Mouse (Mus musculus) midbrain, postnatal 0 days (tissue): ENCODE results near the gene Neurog1. TPM values are rescaled to one million over a fixed set of nuclear protein-coding genes. Genes with fewer than 3 reads are reported as not detected.

Source experiments
- ATAC-seq: fragments of 200-750 bp; cut with Nextera tagmentation; 2 replicates; pipeline ENCODE4 v1.8.0; 2017; ENCODE audit warnings: moderate number of reproducible peaks, mild to moderate bottlenecking, moderate TSS enrichment, moderate library complexity; ENCODE audit not compliant: low FRiP score
- DNase-seq: peaks from one replicate; pipeline ENCODE4 v3.0.0-alpha.2; 2015; ENCODE audit warnings: low spot score
- H3K27ac ChIP-seq: fragments of 300-500 bp; sonication (generic); 2 replicates; pipeline ENCODE4 v1.5.1; 2014; ENCODE audit warnings: low read depth, mild to moderate bottlenecking, low read length, mixed read lengths
- H3K27me3 ChIP-seq: fragments of 300-500 bp; sonication (generic); 2 replicates; pipeline ENCODE4 v1.6.1; 2014; ENCODE audit warnings: low read length, control low read depth, mixed read lengths; ENCODE audit not compliant: insufficient read depth
- H3K36me3 ChIP-seq: fragments of 300-500 bp; sonication (generic); 2 replicates; pipeline ENCODE4 v1.6.1; 2014; ENCODE audit warnings: low read length, control low read depth, mixed read lengths; ENCODE audit not compliant: insufficient read depth
- H3K4me1 ChIP-seq: fragments of 300-500 bp; sonication (generic); 2 replicates; pipeline ENCODE4 v1.6.1; 2014; ENCODE audit warnings: mild to moderate bottlenecking, control low read depth, antibody characterized with exemption, low read length, mixed read lengths; ENCODE audit not compliant: insufficient read depth
- H3K4me2 ChIP-seq: fragments of 300-500 bp; sonication (generic); 2 replicates; pipeline ENCODE4 v1.6.1; 2014; ENCODE audit warnings: low read depth, mild to moderate bottlenecking, low read length, mixed read lengths; ENCODE audit not compliant: poor library complexity, severe bottlenecking
- H3K4me3 ChIP-seq: fragments of 300-500 bp; sonication (generic); 2 replicates; pipeline ENCODE4 v1.5.1; 2014; ENCODE audit warnings: low read depth, mild to moderate bottlenecking, low read length, moderate library complexity
- H3K9ac ChIP-seq: fragments of 300-500 bp; sonication (generic); replicated peaks from 2 replicates; pipeline ENCODE4 v1.6.1; 2014; ENCODE audit warnings: mild to moderate bottlenecking, low read length, moderate library complexity, mixed read lengths; ENCODE audit not compliant: poor library complexity, severe bottlenecking
- H3K9me3 ChIP-seq: fragments of 300-500 bp; sonication (generic); 2 replicates; pipeline ENCODE4 v1.6.1; 2016; ENCODE audit warnings: low read length, control low read depth
- CTCF ChIP-seq: IDR thresholded peaks from 2 replicates; pipeline ENCODE4 v1.5.1; 2016; ENCODE audit warnings: antibody characterized with exemption, mild to moderate bottlenecking
- WGBS: fragments of 180-500 bp; shearing (Covaris S2); extraction: QIAGEN DNeasy Blood & Tissue Kit; methylation state at CpG from one replicate; pipeline ENCODE4 v1.1.7; 2014; 5-methylcytosine and 5-hydroxymethylcytosine counted together
- polyA plus RNA-seq: library from polyadenylated mRNA; unstranded; fragments of >200 nt; fragmentation: Nextera tagmentation; extraction: Ambion mirVana; gene quantifications from 2 replicates; pipeline ENCODE4 v1.2.1, GENCODE M21; 2015
- total RNA-seq: library from RNA; depleted of rRNA; stranded (reverse); fragments of >200 nt; gene quantifications from 2 replicates; pipeline ENCODE4 v1.2.3, GENCODE M21; 2014

The Neurog1 gene
- total and polyA plus RNA-seq, 2 experiments from 2014 or later = not detected

- H3K9me3 ChIP-seq = no peaks in the 10 kb centered on the region
- H3K4me3 ChIP-seq = peak overlapping the region; percentile 32
- DNase-seq (peak; percentile 65), ATAC-seq (no peak; the same call in 1 of the 2 replicates)
- no peak for TF ChIP-seq CTCF
- 5% methylated on average over 50 of the region's 50 CpGs for WGBS
- peaks cover 35% of the 10 kb centered on the region for H3K27me3 ChIP-seq
- peak overlapping the region; percentile 71 for H3K4me2 ChIP-seq
- H3K27ac ChIP-seq = no peak overlapping the region
- H3K9ac ChIP-seq = 0 out of 2 replicates have a peak overlapping the region, but pooled peaks have one; percentile 50
- peaks cover 11% of the 10 kb centered on the region for H3K4me1 ChIP-seq
- H3K36me3 ChIP-seq = no peaks in the 10 kb centered on the region
Observed at GRCm38 (mm10) chr13:56221995-56222848, 29.7 kb downstream of the Neurog1 start.

- H3K4me3 ChIP-seq = peak overlapping the region; percentile 32
- no peaks in the 10 kb centered on the region for H3K36me3 ChIP-seq
- DNase-seq (peak; percentile 58), ATAC-seq (peak; percentile 76)
- H3K4me1 ChIP-seq = peaks cover 11% of the 10 kb centered on the region
- peak overlapping the region; percentile 71 for H3K4me2 ChIP-seq
- peak overlapping the region; percentile 50 for H3K9ac ChIP-seq
- WGBS = under 1% methylated on average over 46 of the region's 46 CpGs
- no peak overlapping the region for H3K27ac ChIP-seq
- no peaks in the 10 kb centered on the region for H3K9me3 ChIP-seq
- no peak for TF ChIP-seq CTCF
- H3K27me3 ChIP-seq = peaks cover 42% of the 10 kb centered on the region
Observed at GRCm38 (mm10) chr13:56221129-56221910, 30.6 kb downstream of the Neurog1 start.

- Histone ChIP-seq H3K4me3 (no peak overlapping the region), H3K9me3 (no peaks in the 10 kb centered on the region), H3K4me2 (no peak overlapping the region), H3K9ac (no peak overlapping the region), H3K36me3 (no peaks in the 10 kb centered on the region), H3K27me3 (peaks cover 31% of the 10 kb centered on the region), H3K4me1 (peaks cover 11% of the 10 kb centered on the region), H3K27ac (no peak overlapping the region)
- TF ChIP-seq CTCF = no peak
- WGBS = 70% methylated on average over 9 of the region's 9 CpGs
- DNase-seq = no peak
- no peak for ATAC-seq
Observed at GRCm38 (mm10) chr13:56219254-56219653, 32.7 kb downstream of the Neurog1 start.

- Histone ChIP-seq H3K9me3 (0 out of 2 replicates have a peak, but pooled peaks cover 1% of the 10 kb centered on the region), H3K27ac (no peak overlapping the region), H3K36me3 (no peaks in the 10 kb centered on the region), H3K4me2 (no peak overlapping the region), H3K9ac (no peak overlapping the region), H3K27me3 (peaks cover 10% of the 10 kb centered on the region; the same call in 1 of the 2 replicates), H3K4me1 (peaks cover 2% of the 10 kb centered on the region; the same call in 1 of the 2 replicates), H3K4me3 (no peak overlapping the region)
- ATAC-seq (no peak), DNase-seq (no peak)
- 11% methylated on average over 4 of the region's 4 CpGs for WGBS
- TF ChIP-seq CTCF = no peak
Observed at GRCm38 (mm10) chr13:56216090-56216489, 35.9 kb downstream of the Neurog1 start.

- peak; percentile 38; the same call in 1 of the 2 replicates for ATAC-seq
- H3K36me3 ChIP-seq = no peaks in the 10 kb centered on the region
- no peak overlapping the region for H3K4me2 ChIP-seq
- H3K4me3 ChIP-seq = no peak overlapping the region
- DNase-seq = peak; percentile 67
- TF ChIP-seq CTCF = no peak
- peaks cover 10% of the 10 kb centered on the region; the same call in 1 of the 2 replicates for H3K27me3 ChIP-seq
- 31% methylated on average over 5 of the region's 5 CpGs for WGBS
- no peak overlapping the region for H3K27ac ChIP-seq
- no peaks in the 10 kb centered on the region for H3K4me1 ChIP-seq
- H3K9ac ChIP-seq = no peak overlapping the region
- 0 out of 2 replicates have a peak, but pooled peaks cover 3% of the 10 kb centered on the region for H3K9me3 ChIP-seq
Observed at GRCm38 (mm10) chr13:56214633-56215032, 37.3 kb downstream of the Neurog1 start.
